Mouse (Mus musculus) layer of hippocampus, postnatal 10 days (tissue): ENCODE data around the gene Caskin1. TPM values are rescaled to one million over a fixed set of nuclear protein-coding genes. Genes with fewer than 3 reads are reported as not detected.

Experiments used
- DNase-seq, 2 experiments: peaks; one replicate each; pipeline ENCODE4 v3.0.0; 2021; ENCODE audit warnings: low spot score in 2 of 2
- total RNA-seq, 2 experiments: library from RNA; stranded (reverse); gene quantifications; 2 replicates each; pipeline ENCODE4 v1.2.3; 2021

The Caskin1 gene
- total RNA-seq, 2 experiments from 2014 or later: 170 to 175 TPM

DNA sequence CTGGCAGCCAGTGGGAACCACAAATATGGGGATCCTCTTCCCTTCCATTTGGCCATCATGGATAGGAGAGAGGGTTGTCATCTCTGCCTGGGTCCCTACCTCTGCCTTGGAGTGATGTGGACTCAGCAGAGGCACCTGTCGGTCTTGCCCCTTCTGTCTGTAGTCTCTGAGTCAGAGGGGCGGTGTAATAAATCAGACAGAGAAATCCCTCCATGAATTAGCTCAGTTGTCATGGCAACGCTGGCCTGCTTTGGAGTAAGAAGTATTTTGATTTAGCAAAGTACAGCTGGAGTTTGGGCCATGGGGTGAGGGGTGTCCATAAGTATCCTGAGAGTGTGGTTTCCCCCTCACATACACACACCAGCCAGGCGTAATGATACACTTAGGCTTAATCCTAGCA lies 2.0 kb downstream of the Caskin1 start:
- DNase-seq: peak in 1 of 2 experiments; percentile 47

DNA sequence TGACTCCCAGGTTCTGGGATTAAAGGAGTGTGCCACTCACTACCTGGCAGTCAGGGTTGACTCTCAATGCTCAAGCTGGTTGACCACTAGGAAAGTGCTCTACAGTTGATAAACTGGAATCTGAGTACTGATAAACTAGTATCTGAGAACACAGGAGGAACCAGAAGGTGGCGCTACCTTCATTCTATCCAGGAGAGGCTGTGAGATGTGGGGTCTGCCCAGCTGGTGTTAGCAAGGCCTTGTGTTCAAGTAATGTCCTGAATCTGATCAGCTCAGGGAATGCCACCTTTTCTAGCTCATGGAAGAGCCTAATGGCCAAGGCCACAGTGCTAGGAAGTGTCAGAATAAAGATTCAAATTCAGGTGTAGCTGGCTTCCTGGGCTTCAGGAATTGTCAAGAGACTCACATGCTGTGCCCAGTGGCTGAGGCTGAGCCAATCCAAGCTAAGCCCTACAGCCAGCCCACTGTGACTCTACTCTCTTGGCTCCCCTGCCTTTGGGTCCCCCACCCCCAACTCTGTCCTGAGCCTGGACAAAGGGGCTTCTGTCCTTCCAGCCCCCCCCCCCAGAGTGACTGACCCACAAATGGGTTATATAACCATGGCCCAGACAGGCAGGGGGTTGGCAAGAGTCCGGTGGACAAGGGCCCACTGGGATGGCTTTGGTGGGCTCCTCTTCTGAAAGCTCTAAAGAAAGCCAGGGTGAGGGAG lies 6.4 kb downstream of the Caskin1 start:
- peak; percentile 75 to 79 for DNase-seq

DNA sequence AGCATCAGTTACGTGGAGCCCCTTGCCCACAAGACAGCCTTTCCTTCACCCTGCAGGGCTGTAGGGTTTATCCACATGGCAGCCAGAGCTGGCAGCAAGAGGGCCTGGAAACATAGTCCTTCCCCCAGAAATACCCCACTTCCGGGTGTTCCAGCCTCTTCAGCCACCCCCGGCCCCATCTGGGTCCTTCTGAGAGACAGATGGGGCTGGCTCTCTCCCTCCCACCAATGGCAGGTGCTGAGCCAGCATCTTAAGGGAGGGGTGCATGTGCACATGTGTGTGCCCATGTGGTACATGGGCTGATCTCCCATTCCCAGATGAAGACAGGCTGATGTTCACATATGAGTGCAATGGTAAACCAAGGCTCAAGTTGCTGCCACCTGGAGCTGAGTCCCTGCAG lies 7.0 kb downstream of the Caskin1 start:
- DNase-seq: peak in 1 of 2 experiments; percentile 66

DNA sequence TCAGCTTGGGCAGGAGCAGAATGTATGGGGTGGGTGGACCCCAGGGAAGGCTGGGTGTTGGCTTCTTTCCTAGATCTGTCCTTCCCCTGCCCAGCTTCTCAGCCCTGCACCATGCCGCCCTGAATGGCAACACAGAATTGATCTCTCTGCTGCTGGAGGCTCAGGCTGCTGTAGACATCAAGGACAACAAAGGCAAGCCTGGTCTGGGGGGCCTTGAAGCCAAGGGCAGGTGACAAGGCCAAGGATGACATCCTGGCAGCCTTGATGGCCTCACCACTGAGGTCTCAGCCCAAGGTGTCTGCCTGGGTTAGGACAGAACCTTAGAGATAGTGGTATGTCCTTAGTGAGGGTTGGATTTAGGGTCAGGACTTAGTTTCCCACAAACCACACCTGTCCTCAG lies 7.6 kb downstream of the Caskin1 start:
- DNase-seq: no peak

GRCm38 (mm10) chr17:24502208-24502607 lies 13.8 kb downstream of the Caskin1 start:
- no peak for DNase-seq

DNA sequence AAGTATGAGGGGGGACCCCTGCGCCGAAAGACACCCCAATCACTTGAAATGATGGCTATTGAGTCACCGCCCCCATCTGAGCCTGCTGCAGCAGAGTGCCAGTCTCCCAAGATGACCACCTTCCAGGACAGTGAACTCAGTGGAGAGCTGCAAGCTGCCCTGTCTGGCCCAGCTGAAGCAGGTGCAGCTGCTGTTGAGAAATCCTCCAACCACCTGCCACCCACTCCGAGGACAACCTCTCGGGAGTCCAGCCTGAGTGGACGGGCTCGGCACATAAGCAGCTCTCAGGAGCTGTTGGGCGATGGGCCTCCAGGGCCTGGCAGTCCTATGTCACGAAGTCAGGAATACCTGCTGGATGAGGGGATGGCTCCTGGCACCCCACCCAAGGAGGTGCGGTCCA lies 15.7 kb downstream of the Caskin1 start:
- no peak for DNase-seq

GRCm38 (mm10) chr17:24505286-24505955 lies 17.0 kb downstream of the Caskin1 start:
- DNase-seq: no peak

DNA sequence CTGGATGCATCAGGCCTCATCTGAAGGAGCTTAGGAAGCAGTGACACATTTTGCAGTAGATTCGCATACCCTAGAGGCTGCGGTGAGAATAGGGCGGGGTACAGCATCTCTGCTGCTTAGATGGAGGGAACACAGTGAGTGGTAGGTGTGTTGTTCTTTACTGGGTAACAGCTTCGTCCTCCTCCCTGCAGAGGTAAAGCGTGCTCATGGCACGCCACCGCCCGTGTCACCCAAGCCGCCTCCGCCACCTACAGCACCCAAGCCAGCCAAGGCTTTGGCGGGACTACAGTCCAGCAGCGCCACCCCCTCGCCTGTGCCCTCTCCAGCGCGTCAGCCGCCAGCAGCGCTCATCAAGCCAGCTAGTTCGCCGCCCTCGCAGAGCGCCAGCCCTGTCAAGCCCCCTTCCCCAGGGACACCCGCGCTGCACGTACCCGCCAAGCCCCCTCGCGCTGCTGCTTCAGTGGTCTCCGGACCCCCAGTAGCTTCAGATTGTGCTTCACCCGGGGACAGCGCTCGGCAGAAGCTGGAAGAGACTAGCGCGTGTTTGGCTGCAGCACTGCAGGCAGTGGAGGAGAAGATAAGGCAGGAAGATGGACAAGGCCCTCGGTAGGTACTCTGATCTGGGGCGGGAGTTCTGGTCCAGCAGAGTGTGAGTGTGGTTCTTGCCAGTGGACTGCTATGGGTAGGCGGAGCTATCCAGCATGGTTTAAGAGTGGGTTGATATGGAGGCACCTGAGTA lies 18.1 kb downstream of the Caskin1 start:
- DNase-seq: peak; percentile 53 to 70

DNA sequence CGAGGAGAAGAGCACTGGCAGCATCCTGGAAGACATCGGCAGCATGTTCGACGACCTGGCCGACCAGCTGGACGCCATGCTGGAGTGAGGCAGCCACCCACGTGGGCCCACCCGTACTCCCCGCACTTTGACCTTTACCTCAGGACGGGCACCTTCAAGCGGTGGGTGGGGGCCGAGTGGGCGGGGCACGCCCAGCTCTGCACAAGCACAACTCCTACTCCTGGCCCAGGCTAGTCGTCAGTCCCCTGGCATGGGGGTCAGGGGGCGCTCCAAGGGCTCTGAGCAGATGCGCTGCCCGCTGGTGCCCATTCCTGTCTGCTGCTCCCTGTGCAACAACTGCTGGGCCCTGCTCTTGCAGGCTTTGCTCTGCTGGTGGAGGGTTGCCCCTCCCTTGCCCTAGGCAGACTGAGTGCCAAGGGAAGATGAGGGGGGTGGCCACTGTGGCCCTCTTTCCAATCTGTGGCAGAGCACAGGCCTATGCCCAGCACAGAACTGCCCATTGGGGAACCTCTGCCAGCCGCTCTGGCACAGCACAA lies 18.8 kb downstream of the Caskin1 start:
- DNase-seq: no peak

DNA sequence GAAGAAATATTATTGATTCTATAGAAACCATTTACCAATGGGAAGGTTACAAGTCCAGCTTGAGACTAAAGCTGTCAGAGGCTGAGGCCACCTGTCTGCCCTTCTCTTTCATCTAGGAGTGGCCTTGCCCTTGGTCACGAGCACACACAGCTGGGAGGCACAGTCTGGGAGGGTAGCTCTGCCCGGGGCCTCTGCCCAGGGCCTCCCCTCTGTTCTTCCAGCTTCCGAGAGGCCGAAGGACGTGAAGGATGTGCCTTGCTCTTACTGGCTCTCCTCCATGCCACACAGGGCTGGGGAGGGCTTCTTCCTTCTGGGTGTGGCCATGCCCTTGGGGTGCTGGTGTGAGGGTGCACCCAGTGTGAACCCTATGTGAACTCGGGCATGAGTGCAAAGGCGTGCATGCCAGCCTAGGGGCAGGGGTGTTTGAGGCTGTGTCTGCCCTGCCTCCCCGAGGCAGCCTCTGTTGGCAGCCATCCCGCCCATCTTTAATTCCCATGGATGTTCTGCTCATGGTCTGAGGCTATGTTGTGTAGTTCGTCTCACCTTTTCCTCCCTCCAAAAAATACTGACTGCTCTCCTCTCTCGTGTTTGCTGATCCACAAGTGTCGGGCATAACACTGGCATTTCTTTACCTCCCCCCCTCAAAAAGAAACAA lies 19.5 kb downstream of the Caskin1 start:
- no peak for DNase-seq

DNA sequence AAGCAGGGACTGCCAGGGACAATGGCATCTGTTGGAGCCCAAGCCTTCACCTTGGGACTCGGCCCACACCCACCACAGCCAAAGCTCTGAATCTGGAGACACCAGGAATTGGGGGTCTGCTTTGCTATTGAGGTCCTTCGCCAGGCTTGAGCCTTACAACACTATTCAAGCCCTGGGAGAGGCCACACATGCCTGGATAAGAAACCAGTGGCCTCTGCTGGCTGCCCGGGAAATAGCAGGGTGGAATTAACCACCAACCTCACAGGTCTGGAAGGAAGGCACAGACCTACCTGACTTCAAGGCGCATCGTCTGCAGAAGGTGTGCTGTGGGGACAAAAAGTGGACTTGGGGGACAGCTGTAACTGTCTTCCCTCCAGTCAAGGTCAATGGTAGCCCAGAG lies 25.2 kb downstream of the Caskin1 start:
- peak; percentile 75 to 84 for DNase-seq

- no peak for DNase-seq
These were observed 26.2 kb downstream of the Caskin1 start for GRCm38 (mm10) chr17:24514270-24515257.

DNA sequence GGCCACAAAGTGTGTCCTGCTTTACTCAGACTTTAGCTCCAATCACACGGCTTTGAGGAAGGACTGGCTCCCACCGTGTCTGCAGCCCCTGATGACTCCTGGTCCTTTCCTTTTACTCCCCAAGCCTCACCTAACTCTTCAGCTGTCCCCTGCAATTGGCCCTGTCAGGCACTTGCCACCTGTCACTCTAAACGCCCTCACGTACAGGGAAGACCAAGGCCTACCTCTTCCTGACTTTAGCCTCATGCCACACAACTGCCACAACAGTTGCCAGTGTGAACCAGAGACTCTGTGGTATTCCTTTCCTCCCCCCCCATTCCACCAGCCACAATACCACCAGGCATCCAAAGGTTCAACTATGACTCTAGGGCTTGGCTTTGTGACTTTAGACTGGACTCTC lies 32.0 kb downstream of the Caskin1 start:
- no peak for DNase-seq

GRCm38 (mm10) chr17:24524734-24525133 lies 36.3 kb downstream of the Caskin1 start:
- no peak for DNase-seq

- DNase-seq: no peak
These were observed 38.9 kb downstream of the Caskin1 start for GRCm38 (mm10) chr17:24527315-24527714.

GRCm38 (mm10) chr17:24527723-24528559 lies 39.5 kb downstream of the Caskin1 start, which contains the start of gene Traf7:
Traf7 (minus strand) TSS chr17:24527938.
- peak; percentile 88 to 90 for DNase-seq

DNA sequence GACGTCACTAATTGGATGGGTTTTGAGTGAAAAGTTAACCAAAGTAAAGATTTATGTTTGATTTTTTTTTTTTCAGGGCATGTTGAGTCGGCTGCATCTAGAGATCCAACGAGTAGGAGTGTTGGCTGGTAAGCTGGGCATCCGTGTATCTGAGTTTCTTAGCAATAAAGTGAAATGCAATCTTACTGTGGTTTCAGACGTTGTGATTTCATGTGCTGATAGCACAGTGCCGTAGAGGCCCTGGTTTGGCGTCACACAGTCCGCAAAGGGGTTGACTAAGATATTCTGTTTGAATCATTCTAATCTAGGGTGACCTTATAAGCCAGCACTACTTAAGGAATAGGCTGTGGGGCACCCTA lies 40.1 kb downstream of the Caskin1 start:
- no peak for DNase-seq

- DNase-seq: peak; percentile 77 to 80
These were observed 40.6 kb downstream of the Caskin1 start for GRCm38 (mm10) chr17:24529007-24529451.

DNA sequence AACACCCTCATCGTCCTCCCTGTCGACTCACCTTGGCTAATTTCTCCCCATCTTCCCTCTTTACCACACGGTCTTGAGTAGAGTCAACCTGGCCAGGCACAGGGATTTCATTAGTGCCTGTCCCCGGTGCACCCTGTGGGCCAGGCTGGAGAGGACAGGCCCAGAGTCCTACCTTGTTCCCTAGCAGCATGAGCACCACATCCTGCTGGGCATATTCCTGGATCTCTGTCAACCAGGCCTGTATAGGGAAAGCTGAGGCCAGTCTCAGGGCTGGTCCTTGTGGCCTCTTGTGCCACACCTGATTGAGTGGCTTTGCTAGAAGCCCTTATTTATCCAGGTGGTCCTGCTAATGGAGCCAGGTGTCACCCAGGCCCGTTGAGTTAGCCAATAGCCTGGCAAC lies 41.5 kb downstream of the Caskin1 start:
- DNase-seq: no peak
